Mouse (Mus musculus) ES-E14 (cell line): ENCODE measurements at regions not wholly inside any gene's neighbourhood (a gene's known extent, or its start where the extent isn't known, plus 50 kb on each side); places are given as distances from the start of the nearest gene placed in this dataset.

Experiments
- DNase-seq: peaks from one replicate; pipeline ENCODE4 v3.0.0-alpha.2; 2013; ENCODE audit warnings: low read depth, low spot score
- H3K27ac ChIP-seq: 2 replicates; pipeline ENCODE4 v1.5.1; 2012; ENCODE audit warnings: low read depth, mild to moderate bottlenecking, low read length, moderate library complexity, mixed read lengths; ENCODE audit not compliant: poor library complexity, insufficient read depth, severe bottlenecking
- H3K36me3 ChIP-seq: 2 replicates; pipeline ENCODE4 v1.6.1; 2012; ENCODE audit warnings: mild to moderate bottlenecking, low read length, moderate library complexity, mixed read lengths; ENCODE audit not compliant: control insufficient read depth, poor library complexity, insufficient read depth, severe bottlenecking
- H3K4me1 ChIP-seq, 2 experiments: fragments of 150-350 bp in 1 of 2; sonication (generic) in 1 of 2; 2 replicates each; pipeline ENCODE4 v1.6.1; 2012; ENCODE audit warnings: low read length in 2 of 2, mild to moderate bottlenecking in 1 of 2, mixed read lengths in 1 of 2; ENCODE audit not compliant: control insufficient read depth in 2 of 2, insufficient read depth in 2 of 2, poor library complexity in 1 of 2
- H3K4me3 ChIP-seq, 2 experiments: fragments of 150-350 bp in 1 of 2; sonication (generic) in 1 of 2; 2 replicates each; pipeline ENCODE4 v1.5.1; 2012; ENCODE audit warnings: low read length in 2 of 2, low read depth in 1 of 2, mild to moderate bottlenecking in 1 of 2, mixed read lengths in 1 of 2; ENCODE audit not compliant: insufficient read depth in 1 of 2, poor library complexity in 1 of 2, severe bottlenecking in 1 of 2
- H3K9ac ChIP-seq: 2 replicates; pipeline ENCODE4 v1.6.1; 2012; ENCODE audit warnings: low read depth, mild to moderate bottlenecking, low read length, mixed read lengths; ENCODE audit not compliant: poor library complexity, insufficient read depth, severe bottlenecking
- H3K9me3 ChIP-seq: fragments of 150-350 bp; sonication (generic); 2 replicates; pipeline ENCODE4 v1.6.1; 2012; ENCODE audit warnings: low read depth, mild to moderate bottlenecking, low read length; ENCODE audit not compliant: control insufficient read depth, insufficient read depth
- CHD2 ChIP-seq: IDR thresholded peaks from 2 replicates; pipeline ENCODE4 v1.6.1; 2014; ENCODE audit warnings: mild to moderate bottlenecking, low read depth, low read length, inconsistent platforms
- HCFC1 ChIP-seq: IDR thresholded peaks from 2 replicates; pipeline ENCODE4 v1.6.1; 2012; ENCODE audit warnings: low read length, inconsistent platforms, borderline replicate concordance; ENCODE audit not compliant: insufficient read depth
- MAFK ChIP-seq: IDR thresholded peaks from 2 replicates; pipeline ENCODE4 v1.6.1; 2014; ENCODE audit warnings: mild to moderate bottlenecking, low read depth, low read length, inconsistent platforms; ENCODE audit not compliant: insufficient read depth
- ZC3H11A ChIP-seq: IDR thresholded peaks from 2 replicates; pipeline ENCODE4 v1.6.1; 2012; ENCODE audit warnings: low read depth, mild to moderate bottlenecking, inconsistent platforms, low read length, borderline replicate concordance
- ZNF384 ChIP-seq: IDR thresholded peaks from 2 replicates; pipeline ENCODE4 v1.6.1; 2012; ENCODE audit warnings: low read depth, low read length, inconsistent platforms
- in situ Hi-C, 2 experiments: fragments of 600-800 bp; cut with MboI; formaldehyde crosslinking; loops; one replicate each; pipeline ENCODE4 v1.15.1; 2025; ENCODE audit warnings: low sequenced_read_pairs in 2 of 2, inconsistent platforms in 1 of 2; ENCODE audit not compliant: unreplicated experiment in 2 of 2

- Histone ChIP-seq H3K9ac (no peak overlapping the region), H3K27ac (no peak overlapping the region), H3K4me1 (peaks cover 0 to 15% of the 10 kb centered on the region in 2 experiments; a peak in 1 of 4 replicates), H3K9me3 (no peaks in the 10 kb centered on the region), H3K4me3 (no peak overlapping the region), H3K36me3 (no peaks in the 10 kb centered on the region)
- DNase-seq, result no peak
- in situ Hi-C loops, result no loop called here
- TF ChIP-seq HCFC1, result no peak
- no peak for TF ChIP-seq MAFK
- no peak for TF ChIP-seq CHD2
- no peak for TF ChIP-seq ZC3H11A
- TF ChIP-seq ZNF384, result no peak
These were observed 95.8 kb upstream of the Errfi1 start for GRCm38 (mm10) chr4:150757815-150758426.

DNA sequence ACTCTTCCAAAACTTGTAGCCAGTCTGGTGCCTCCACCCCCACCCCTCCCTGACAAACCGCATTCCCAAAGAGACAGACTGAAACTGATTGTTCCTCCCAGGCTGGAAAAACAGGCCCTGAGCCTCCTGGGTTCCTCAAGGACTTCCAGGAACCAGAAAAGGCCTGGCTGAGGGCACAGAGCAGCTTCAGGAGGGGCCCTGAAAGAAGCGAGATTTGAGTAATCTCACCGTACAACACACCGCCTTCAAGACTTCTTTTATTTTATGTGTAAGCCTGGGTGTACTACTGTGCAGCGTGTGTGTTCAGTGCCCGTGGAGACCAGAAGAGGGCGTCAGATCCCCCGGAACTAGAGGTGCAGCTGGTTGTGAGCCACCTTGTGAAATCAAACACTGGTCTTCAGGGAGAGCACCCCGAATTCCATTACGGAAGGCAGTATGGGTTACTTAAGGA lies 96.4 kb upstream of the Errfi1 start:
- H3K36me3 ChIP-seq, result no peaks in the 10 kb centered on the region
- no peak for DNase-seq
- H3K27ac ChIP-seq, result no peak overlapping the region
- H3K4me1 ChIP-seq, result peaks cover 0 to 15% of the 10 kb centered on the region in 2 experiments; a peak in 1 of 4 replicates
- H3K9ac ChIP-seq, result no peak overlapping the region; the same call in 1 of the 2 replicates
- H3K9me3 ChIP-seq, result no peaks in the 10 kb centered on the region
- in situ Hi-C loops, result no loop called here
- TF ChIP-seq CHD2 (no peak), MAFK (no peak), ZNF384 (no peak), ZC3H11A (no peak), HCFC1 (no peak)
- H3K4me3 ChIP-seq, result no peak overlapping the region

DNA sequence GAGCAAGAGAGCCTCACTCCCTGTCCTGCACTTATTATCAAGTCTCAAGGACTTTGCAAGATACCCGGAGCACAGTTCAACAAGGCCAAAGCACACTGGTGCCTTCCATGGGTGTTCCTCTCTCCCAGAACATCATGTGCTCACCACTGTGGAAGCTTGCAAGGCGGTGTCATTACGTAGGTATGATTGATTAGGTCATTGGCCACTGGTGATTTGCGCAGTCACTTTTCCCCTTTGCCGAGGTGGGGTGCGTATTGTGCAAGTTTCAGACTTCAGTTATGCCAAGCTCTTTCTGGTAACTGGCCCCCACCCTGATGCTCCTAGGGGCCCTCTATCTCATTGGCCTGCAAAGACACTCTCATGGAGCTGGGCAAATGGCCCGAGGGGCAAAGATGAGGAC lies 98.3 kb upstream of the Errfi1 start:
- TF ChIP-seq ZNF384, result no peak
- TF ChIP-seq HCFC1, result no peak
- TF ChIP-seq CHD2, result no peak
- no peak for TF ChIP-seq ZC3H11A
- no peak for TF ChIP-seq MAFK
- Histone ChIP-seq H3K36me3 (no peaks in the 10 kb centered on the region), H3K4me3 (no peak overlapping the region), H3K9me3 (no peaks in the 10 kb centered on the region), H3K27ac (no peak overlapping the region), H3K9ac (no peak overlapping the region), H3K4me1 (peaks cover 0 to 15% of the 10 kb centered on the region in 2 experiments; a peak in 1 of 4 replicates)
- in situ Hi-C loops, result no loop called here
- no peak for DNase-seq

GRCm38 (mm10) chr4:150752151-150752550 lies 100.2 kb upstream of the Slc45a1 start:
- H3K36me3 ChIP-seq, result no peaks in the 10 kb centered on the region
- no peaks in the 10 kb centered on the region for H3K9me3 ChIP-seq
- DNase-seq, result no peak
- H3K4me1 ChIP-seq, result peaks cover 1 to 7% of the 10 kb centered on the region in 2 experiments; a peak in 1 of 4 replicates
- no peak overlapping the region for H3K27ac ChIP-seq
- H3K9ac ChIP-seq, result no peak overlapping the region
- no peak overlapping the region for H3K4me3 ChIP-seq
- in situ Hi-C loops, result no loop called here
- TF ChIP-seq HCFC1 (no peak), ZNF384 (no peak), MAFK (no peak), CHD2 (no peak), ZC3H11A (no peak)
